Mouse (Mus musculus): ENCODE data around the gene Atp13a4.
A peak's percentile ranks its signal among the peaks of the same experiment; 100 is the strongest.

The Atp13a4 gene

GRCm38 (mm10) chr16:29544829-29545228 lies at the start of gene Atp13a4:
Atp13a4 (minus strand) TSS chr16:29544864.
- no peak for DNase-seq

DNA sequence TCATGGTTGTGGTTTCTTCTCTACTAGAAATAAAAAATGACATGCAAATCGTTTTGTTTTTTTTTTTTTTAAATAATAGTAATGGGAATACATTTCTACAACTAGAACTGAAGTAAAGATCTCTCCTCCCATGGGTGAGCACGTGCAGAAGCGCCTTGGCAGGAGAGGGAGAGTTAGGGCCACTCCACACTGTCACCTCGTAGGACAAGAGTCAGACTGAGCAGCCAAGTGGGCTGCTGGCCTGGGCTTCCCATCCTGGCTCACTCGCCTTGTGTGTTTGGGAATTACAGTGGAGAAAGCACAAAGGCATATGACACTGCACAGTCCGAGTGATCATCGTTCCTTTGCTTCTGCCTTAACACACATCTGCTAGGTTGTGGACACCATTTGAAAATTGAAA lies 47.5 kb upstream of the Atp13a4 start:
- DNase-seq: no peak

GRCm38 (mm10) chr16:29579787-29580176 lies 35.1 kb upstream of the Atp13a4 start:
- no peak for DNase-seq

DNA sequence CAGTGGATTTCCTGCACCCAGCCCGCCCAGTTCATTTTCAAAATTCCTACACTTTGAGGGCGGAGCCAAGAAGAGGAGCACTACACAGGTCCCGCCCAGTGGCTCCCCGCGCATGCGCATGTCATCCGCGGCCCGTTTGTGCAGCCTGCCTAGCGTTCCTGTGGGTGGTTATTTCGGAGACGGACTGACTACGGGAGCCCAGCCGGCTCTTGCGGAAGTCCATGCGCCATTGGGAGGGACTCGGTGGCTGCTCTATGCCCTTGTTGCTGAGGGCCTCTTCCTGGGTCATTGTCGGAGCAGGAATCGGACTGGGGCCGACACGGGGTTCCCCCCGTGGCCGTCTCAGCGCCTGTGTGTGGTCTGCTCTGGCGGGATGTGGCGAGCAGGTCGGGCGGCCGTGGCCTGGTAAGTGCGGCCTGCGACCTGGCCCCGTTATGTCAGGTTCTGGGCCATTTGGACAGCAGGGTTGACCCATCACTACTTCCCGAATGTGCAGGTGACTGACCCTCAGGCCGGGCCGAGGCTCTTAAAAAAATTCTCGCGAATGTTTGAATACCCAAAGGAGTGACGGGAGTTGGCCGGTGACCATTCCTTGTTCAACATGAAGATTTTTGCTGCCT lies 34.6 kb upstream of the Atp13a4 start, which contains the start of gene Opa1:
TSS of gene Opa1 (plus strand) at position 168 of the 620 bp plus-strand sequence.
- peak; percentile 97 for DNase-seq

DNA sequence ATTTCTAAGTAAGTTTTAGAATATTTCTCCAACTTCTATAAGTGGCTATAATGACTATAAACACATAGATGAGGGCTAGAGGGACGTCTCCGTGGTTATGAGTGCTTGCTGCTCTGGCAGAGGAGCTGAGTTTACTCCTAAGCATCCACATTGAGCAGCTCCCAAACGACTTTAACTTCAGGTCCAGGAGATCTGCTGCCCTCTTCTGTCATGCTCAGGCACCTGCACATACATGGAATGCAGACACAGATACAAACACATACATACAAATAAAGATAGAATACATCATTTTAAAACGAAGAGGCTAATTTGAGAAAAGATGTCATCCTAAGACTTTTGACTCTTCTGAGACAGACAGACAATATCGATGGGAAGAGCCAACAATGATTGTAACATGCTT lies 31.0 kb upstream of the Atp13a4 start:
- DNase-seq: peak; percentile 68

DNA sequence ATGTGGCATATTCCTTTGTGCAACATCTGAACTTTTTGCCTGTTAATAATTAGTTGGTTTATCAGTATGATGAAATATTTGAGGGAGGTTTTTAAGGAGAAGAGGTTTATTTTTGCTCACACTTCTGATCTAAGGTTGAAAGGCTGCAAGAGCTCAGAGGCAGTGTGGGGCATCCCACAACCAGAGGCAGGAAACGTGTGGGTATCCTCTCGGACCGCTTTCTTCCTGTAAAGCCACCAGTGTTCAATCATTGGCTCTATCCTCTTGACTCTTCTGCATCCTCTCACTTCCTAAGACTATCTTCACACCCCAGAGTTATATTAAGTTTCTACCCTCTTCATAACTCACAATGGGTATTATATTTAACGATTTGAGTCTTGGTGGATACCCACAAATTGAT lies 29.3 kb upstream of the Atp13a4 start:
- DNase-seq: no peak

DNA sequence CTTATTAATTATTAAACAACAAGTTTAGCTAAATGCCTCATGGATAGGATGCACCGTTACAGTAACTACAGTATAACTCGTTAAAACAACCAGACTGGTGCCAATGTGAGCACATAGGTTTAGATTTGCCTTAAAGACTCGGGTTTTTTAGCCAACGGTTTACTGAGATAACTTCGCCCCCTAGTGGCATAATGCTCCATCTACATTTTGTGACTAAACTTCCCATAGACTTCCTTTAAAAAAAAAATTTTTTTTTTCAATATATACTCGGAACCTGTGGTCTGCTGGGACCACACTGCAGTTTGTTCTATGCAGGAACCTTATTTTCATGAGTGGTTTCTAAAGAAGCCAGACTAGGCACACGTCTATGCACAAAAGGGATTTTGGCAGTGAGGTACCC lies 16.2 kb upstream of the Atp13a4 start:
- DNase-seq: peak; percentile 83

- peak; percentile 65 for DNase-seq
Observed at GRCm38 (mm10) chr16:29560454-29560853, 15.8 kb upstream of the Atp13a4 start.

DNA sequence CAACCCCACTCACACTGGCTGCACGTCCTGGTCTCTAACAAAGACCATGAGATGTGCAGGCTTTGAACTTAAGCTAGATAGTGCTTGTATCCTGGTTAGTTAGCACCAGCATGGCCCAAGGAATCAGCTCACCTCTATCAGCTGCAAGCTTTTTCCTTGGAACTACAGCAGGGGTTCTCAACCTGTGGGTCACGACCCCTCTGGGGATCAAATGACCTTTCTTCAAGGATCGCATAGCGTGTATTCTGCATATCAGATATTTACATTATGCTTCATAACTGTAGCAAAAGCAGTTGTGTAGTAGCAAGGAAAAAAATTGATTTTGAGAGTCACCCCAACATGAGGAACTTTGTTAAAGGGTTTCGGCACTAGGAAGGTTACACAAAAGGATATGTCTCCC lies 15.0 kb upstream of the Atp13a4 start:
- no peak for DNase-seq

- DNase-seq: no peak
Observed at GRCm38 (mm10) chr16:29541261-29541683, 3.4 kb downstream of the Atp13a4 start.

GRCm38 (mm10) chr16:29539906-29540305 lies 4.8 kb downstream of the Atp13a4 start:
- DNase-seq: no peak

DNA sequence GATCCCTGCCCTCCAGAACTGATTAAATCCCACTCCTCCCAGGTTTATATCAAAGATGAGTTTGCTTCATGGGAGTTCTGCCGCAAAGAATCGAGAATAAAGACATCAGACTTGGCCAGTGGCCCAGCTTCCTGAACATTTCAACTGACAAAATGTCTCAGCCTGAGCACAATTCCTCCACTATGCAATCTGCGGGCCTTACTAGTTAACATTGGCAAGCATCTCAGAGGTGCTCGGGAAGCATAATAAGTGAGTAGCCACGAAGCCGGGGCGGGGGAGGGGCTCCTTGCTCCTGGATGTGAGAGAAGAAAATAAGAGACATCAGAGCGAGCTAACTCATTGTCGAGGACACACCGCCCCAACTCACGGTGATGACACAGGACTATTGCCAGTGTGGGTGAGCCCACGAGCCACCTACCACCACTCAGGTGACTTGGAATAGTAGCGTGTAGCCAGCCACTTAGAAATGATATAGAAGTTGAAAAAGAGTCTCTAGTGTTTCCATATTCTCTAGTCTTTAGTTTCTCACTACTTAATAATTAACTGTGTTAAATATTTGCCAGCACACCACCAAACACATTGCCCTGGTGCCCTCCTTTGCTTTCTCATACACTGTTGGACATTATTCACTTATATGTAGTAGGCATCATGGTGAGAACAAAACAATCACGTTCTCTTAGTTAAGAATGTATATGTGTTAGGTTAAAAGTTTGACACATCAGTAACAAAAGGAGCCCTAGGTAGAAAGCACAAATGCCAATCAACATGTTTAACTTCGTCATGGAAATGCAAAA lies 8.1 kb downstream of the Atp13a4 start:
- peak; percentile 82 for DNase-seq

GRCm38 (mm10) chr16:29535866-29536265 lies 8.8 kb downstream of the Atp13a4 start:
- peak; percentile 75 for DNase-seq

DNA sequence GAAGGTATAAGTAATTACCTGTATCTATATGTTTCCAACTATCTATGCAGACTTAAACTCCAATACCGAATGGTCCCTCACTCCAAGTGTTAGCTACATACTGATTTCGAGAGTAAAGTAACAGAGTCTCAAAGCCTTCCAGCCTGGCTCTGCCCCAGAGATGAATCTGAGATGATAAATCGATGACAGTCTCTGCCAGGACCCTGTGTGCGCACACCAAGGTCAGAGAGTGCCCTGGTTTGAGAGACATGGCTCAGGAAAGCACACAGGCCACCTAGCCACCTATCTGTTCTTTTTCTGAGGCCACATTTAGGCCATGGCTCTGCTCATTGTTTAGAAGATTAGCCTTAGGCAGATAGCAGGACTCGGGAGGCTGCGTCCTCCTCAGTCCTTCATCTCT lies 11.0 kb downstream of the Atp13a4 start:
- DNase-seq: no peak

GRCm38 (mm10) chr16:29527085-29527484 lies 17.6 kb downstream of the Atp13a4 start:
- no peak for DNase-seq

DNA sequence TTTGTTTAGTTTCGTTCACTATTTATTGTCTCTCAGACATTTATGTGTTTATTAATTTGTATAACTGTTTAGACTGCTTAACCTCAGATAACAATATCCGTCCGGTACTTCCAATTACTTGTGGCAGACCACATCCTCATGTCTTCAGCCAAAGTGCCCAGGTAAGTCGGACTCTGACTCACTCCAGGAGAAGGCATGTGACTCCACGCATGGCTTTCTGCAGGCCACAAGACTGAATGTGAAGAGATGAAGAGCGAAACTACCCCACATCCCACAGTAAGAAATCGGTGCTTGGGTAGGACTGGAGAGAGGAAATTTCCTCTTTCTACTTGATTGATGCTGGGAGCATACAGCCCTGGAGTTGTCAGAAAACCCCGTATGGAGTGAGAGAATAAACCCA lies 18.1 kb downstream of the Atp13a4 start:
- no peak for DNase-seq

- DNase-seq: peak; percentile 36
Observed at GRCm38 (mm10) chr16:29512495-29512894, 32.2 kb downstream of the Atp13a4 start.

GRCm38 (mm10) chr16:29510743-29511142 lies 33.9 kb downstream of the Atp13a4 start:
- no peak for DNase-seq

DNA sequence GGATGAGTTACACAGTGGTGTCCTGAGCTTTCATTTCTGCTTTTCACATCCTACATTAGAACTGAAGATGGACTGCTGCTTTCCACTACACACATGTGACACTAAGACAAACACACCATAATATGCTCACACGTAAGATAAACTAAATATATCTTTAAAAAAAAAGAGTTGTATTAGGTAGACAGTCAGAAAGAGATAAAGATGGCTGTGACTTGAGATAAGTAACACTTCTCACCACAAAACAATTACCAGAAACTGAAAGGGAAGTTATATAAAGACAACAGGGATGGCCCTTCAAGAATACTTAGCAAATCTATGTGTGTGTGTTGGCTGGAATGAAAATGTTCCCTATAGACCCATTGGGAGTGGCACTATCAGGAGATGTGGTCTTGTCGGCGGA lies 34.8 kb downstream of the Atp13a4 start:
- DNase-seq: no peak

- DNase-seq: peak; percentile 62
Observed at GRCm38 (mm10) chr16:29504671-29505070, 40.0 kb downstream of the Atp13a4 start.

GRCm38 (mm10) chr16:29504198-29504597 lies 40.5 kb downstream of the Atp13a4 start:
- peak; percentile 10 for DNase-seq

- no peak for DNase-seq
Observed at GRCm38 (mm10) chr16:29491031-29491430, 53.6 kb downstream of the Atp13a4 start.

DNA sequence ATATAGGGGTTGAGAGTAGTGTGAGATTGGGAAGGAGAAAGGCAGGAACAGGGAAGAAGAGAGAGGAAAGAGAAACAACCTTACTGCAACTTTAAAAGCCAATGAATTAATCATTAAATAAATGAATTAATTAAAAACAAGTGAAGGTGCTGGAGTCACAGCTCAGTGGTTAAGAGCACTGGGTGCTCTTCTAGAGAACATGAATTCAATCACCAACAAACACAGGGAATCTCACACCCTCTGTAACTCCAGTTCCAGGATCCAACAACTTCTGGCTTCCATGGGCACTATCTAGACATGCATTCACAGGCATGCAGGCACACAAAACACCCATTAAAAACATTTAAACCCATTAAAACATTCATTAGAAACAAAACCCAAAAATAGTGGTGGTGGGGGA lies 63.2 kb downstream of the Atp13a4 start:
- DNase-seq: no peak

GRCm38 (mm10) chr16:29480396-29480795 lies 64.3 kb downstream of the Atp13a4 start:
- no peak for DNase-seq
